Comparison of ENCODE assay signal across 9 mouse cellular contexts in genomic region chr9:60742516-60742915, GRCm38 (mm10). TPM values are rescaled to one million over a fixed set of nuclear protein-coding genes. Genes with fewer than 3 reads are reported as not detected.
DNase-seq lines count a peak whose midpoint lies in the region; ATAC-seq and TF ChIP-seq lines count a peak whose summit lies in the region.
"Had no signal": no experiment of that assay in that cellular context is flagged by ENCODE, and none has a peak within 500 bp of the region (broad histone marks: within the 10 kb centered on the region; RNA-seq: fewer than 3 reads in every experiment).

No protein-coding gene starts in this region.

- no peak overlapping the region for H3K4me3 ChIP-seq in forebrain, postnatal 0 days (ENCODE audit: low read depth, low read length)
- no peak overlapping the region for H3K4me3 ChIP-seq in forebrain, embryonic 12.5 days (replicated peaks)
- no peak overlapping the region for H3K4me3 ChIP-seq in lung, adult 2 months (replicated peaks; ENCODE audit: extremely low read depth, low read depth, low read length)
- H3K4me3 ChIP-seq in forebrain, embryonic 14.5 days (ENCODE audit: low read depth, low read length), result no peak overlapping the region
- H3K4me3 ChIP-seq: neural tube, embryonic 12.5 days had no signal

- no peak overlapping the region for H3K4me2 ChIP-seq in forebrain, postnatal 0 days (ENCODE audit: low read depth)
- no peak overlapping the region for H3K4me2 ChIP-seq in forebrain, embryonic 12.5 days
- H3K4me2 ChIP-seq in forebrain, embryonic 14.5 days (ENCODE audit: low read length), result no peak overlapping the region
- H3K4me2 ChIP-seq: neural tube, embryonic 12.5 days had no signal

- TF ChIP-seq CTCF in forebrain, postnatal 0 days (IDR thresholded peaks at IDR 0.05; ENCODE audit: low read depth), result no peak
- TF ChIP-seq CTCF in lung, adult 2 months (IDR thresholded peaks at IDR 0.05; ENCODE audit: insufficient read depth, low read length), result no peak

- TF ChIP-seq POLR2A in lung, adult 2 months (IDR thresholded peaks at IDR 0.05; ENCODE audit: borderline replicate concordance, extremely low read depth, low read depth, low read length), result no peak

- no peaks in the 10 kb centered on the region for H3K9me3 ChIP-seq in forebrain, postnatal 0 days (ENCODE audit: low read length)
- no peaks in the 10 kb centered on the region for H3K9me3 ChIP-seq in forebrain, embryonic 12.5 days
- H3K9me3 ChIP-seq in forebrain, embryonic 14.5 days (replicated peaks; ENCODE audit: control insufficient read depth, low read length), result no peaks in the 10 kb centered on the region
- H3K9me3 ChIP-seq: neural tube, embryonic 12.5 days had no signal

- no peak overlapping the region for H3K27ac ChIP-seq in forebrain, postnatal 0 days (ENCODE audit: low read depth, low read length)
- H3K27ac ChIP-seq in forebrain, embryonic 12.5 days, result no peak overlapping the region
- H3K27ac ChIP-seq in forebrain, embryonic 14.5 days (ENCODE audit: low read depth, low read length), result no peak overlapping the region
- H3K27ac ChIP-seq: neural tube, embryonic 12.5 days had no signal

- H3K9ac ChIP-seq in forebrain, postnatal 0 days, result no peak overlapping the region
- no peak overlapping the region for H3K9ac ChIP-seq in forebrain, embryonic 12.5 days
- H3K9ac ChIP-seq in forebrain, embryonic 14.5 days (ENCODE audit: low read length), result no peak overlapping the region
- H3K9ac ChIP-seq: neural tube, embryonic 12.5 days had no signal

- H3K27me3 ChIP-seq in forebrain, postnatal 0 days (ENCODE audit: insufficient read depth, low read length), result no peaks in the 10 kb centered on the region
- peaks cover 6% of the 10 kb centered on the region; the same call in 1 of the 2 replicates for H3K27me3 ChIP-seq in forebrain, embryonic 12.5 days
- no peaks in the 10 kb centered on the region for H3K27me3 ChIP-seq in forebrain, embryonic 14.5 days (replicated peaks; ENCODE audit: control insufficient read depth, insufficient read depth, low read length)
- H3K27me3 ChIP-seq: neural tube, embryonic 12.5 days had no signal

- 60% methylated on average over 9 of the region's 9 CpGs for WGBS in forebrain, postnatal 0 days
- 77% methylated on average over 9 of the region's 9 CpGs for WGBS in forebrain, embryonic 12.5 days
- WGBS in lung, adult 2 months, result 35% methylated on average over 9 of the region's 9 CpGs
- 74% methylated on average over 9 of the region's 9 CpGs for WGBS in forebrain, embryonic 14.5 days

- peak; percentile 60 for DNase-seq in forebrain, postnatal 0 days
- DNase-seq in urinary bladder, postnatal 25 days (ENCODE audit: low spot score), result peak; percentile 44
- DNase-seq in urinary bladder, postnatal 10 days (ENCODE audit: low spot score), result no peak
- DNase-seq in lung, adult 2 months, result peak; percentile 33
- no peak for DNase-seq in adrenal gland, postnatal 14 days
- no peak for DNase-seq in forebrain, embryonic 14.5 days (ENCODE audit: low spot score)

- H3K4me1 ChIP-seq in forebrain, postnatal 0 days (ENCODE audit: insufficient read depth), result 0 out of 2 replicates have a peak, but pooled peaks cover 6% of the 10 kb centered on the region
- no peaks in the 10 kb centered on the region for H3K4me1 ChIP-seq in forebrain, embryonic 12.5 days
- H3K4me1 ChIP-seq in lung, adult 2 months (ENCODE audit: control insufficient read depth, insufficient read depth, low read length), result peaks cover 16% of the 10 kb centered on the region
- no peaks in the 10 kb centered on the region for H3K4me1 ChIP-seq in forebrain, embryonic 14.5 days (ENCODE audit: control insufficient read depth, insufficient read depth, low read length)
- H3K4me1 ChIP-seq: neural tube, embryonic 12.5 days had no signal

- H3K36me3 ChIP-seq in forebrain, postnatal 0 days (ENCODE audit: insufficient read depth), result peaks cover 5% of the 10 kb centered on the region
- no peaks in the 10 kb centered on the region for H3K36me3 ChIP-seq in forebrain, embryonic 12.5 days (replicated peaks)
- no peaks in the 10 kb centered on the region for H3K36me3 ChIP-seq in forebrain, embryonic 14.5 days (ENCODE audit: control insufficient read depth, insufficient read depth, low read length)
- H3K36me3 ChIP-seq: neural tube, embryonic 12.5 days had no signal

- peak; percentile 61 for ATAC-seq in forebrain, postnatal 0 days
- no peak for ATAC-seq in forebrain, embryonic 12.5 days (ENCODE audit: low FRiP score)
- no peak for ATAC-seq in CD4-positive, CD25-positive, alpha-beta regulatory T cell, adult 4 months
- no peak for ATAC-seq in forebrain, embryonic 14.5 days

RNA-seq across cellular contexts. Expression of gene Larp6, which starts 29.7 kb away (rescaled TPM):
- total RNA-seq in forebrain, postnatal 0 days (2014; rRNA removed), result 31.2 and 34.4 TPM in 2 replicates
- polyA plus RNA-seq in forebrain, postnatal 0 days (2015; fragmentation: Nextera tagmentation; extraction: Ambion mirVana), result 22.0 and 23.8 TPM in 2 replicates
- 2.2 and 3.0 TPM in 2 replicates for polyA plus RNA-seq in forebrain, embryonic 12.5 days (2016; fragmentation: Nextera tagmentation; extraction: Ambion mirVana)
- 1.9 and 2.2 TPM in 2 replicates for polyA plus RNA-seq in lung, adult 2 months (2012; rRNA removed)
- not detected for polyA plus RNA-seq in CD4-positive, CD25-positive, alpha-beta regulatory T cell, adult 4 months (2017; shearing (Covaris generic))
- total RNA-seq in adrenal gland, postnatal 14 days (2021), result 2.3 and 2.7 TPM in 2 replicates
- 5.9 and 7.8 TPM in 2 replicates for polyA plus RNA-seq in forebrain, embryonic 14.5 days (2014; fragmentation: Nextera tagmentation; extraction: Ambion mirVana)

RNA-seq across cellular contexts. Expression of gene Uaca, which starts 51.8 kb away (rescaled TPM):
- 6.2 and 8.9 TPM in 2 replicates for total RNA-seq in forebrain, postnatal 0 days (2014; rRNA removed)
- polyA plus RNA-seq in forebrain, postnatal 0 days (2015; fragmentation: Nextera tagmentation; extraction: Ambion mirVana), result 8.8 and 10.2 TPM in 2 replicates
- 32.4 and 32.5 TPM in 2 replicates for polyA plus RNA-seq in forebrain, embryonic 12.5 days (2016; fragmentation: Nextera tagmentation; extraction: Ambion mirVana)
- polyA plus RNA-seq in lung, adult 2 months (2012; rRNA removed), result 7.0 and 13.8 TPM in 2 replicates
- polyA plus RNA-seq in CD4-positive, CD25-positive, alpha-beta regulatory T cell, adult 4 months (2017; shearing (Covaris generic)), result not detected
- 42.3 and 51.9 TPM in 2 replicates for total RNA-seq in adrenal gland, postnatal 14 days (2021)
- polyA plus RNA-seq in forebrain, embryonic 14.5 days (2014; fragmentation: Nextera tagmentation; extraction: Ambion mirVana), result 12.5 and 13.5 TPM in 2 replicates

RNA-seq across cellular contexts. Expression of gene Lrrc49, which starts 54.6 kb away (rescaled TPM):
- 85.5 and 85.6 TPM in 2 replicates for total RNA-seq in forebrain, postnatal 0 days (2014; rRNA removed)
- 64.3 and 69.6 TPM in 2 replicates for polyA plus RNA-seq in forebrain, postnatal 0 days (2015; fragmentation: Nextera tagmentation; extraction: Ambion mirVana)
- 62.4 and 67.4 TPM in 2 replicates for polyA plus RNA-seq in forebrain, embryonic 12.5 days (2016; fragmentation: Nextera tagmentation; extraction: Ambion mirVana)
- 3.7 and 5.4 TPM in 2 replicates for polyA plus RNA-seq in lung, adult 2 months (2012; rRNA removed)
- polyA plus RNA-seq in CD4-positive, CD25-positive, alpha-beta regulatory T cell, adult 4 months (2017; shearing (Covaris generic)), result 1 to 10 TPM; 1.8 to 2.1 TPM
- 21.0 and 24.2 TPM in 2 replicates for total RNA-seq in adrenal gland, postnatal 14 days (2021)
- polyA plus RNA-seq in forebrain, embryonic 14.5 days (2014; fragmentation: Nextera tagmentation; extraction: Ambion mirVana), result 72.3 and 78.7 TPM in 2 replicates

Comparison
In these comparisons a context has a peak if more than half of its experiments do, and no peak if none do; other contexts are left out.
1. DNase-seq: peak in forebrain, postnatal 0 days (single experiment), urinary bladder, postnatal 25 days (single experiment) and lung, adult 2 months (single experiment); none in urinary bladder, postnatal 10 days (single experiment), adrenal gland, postnatal 14 days (single experiment) and forebrain, embryonic 14.5 days (single experiment).